Mouse (Mus musculus): ENCODE data around the gene Chrng.

- TF ChIP-seq CTCF (IDR thresholded peaks at IDR 0.05; ENCODE audit: low read depth, low read length) (no peak), POLR2A (IDR thresholded peaks at IDR 0.05; ENCODE audit: borderline replicate concordance, low read depth, low read length) (no peak)
These were observed 27.7 kb downstream of the Chrng start for GRCm38 (mm10) chr1:87232197-87232596.
